Mouse (Mus musculus) ES-E14 (cell line): ENCODE results near the gene Adam10.

Source experiments
- CHD2 ChIP-seq: IDR thresholded peaks from 2 replicates; pipeline ENCODE4 v1.6.1; 2014; ENCODE audit warnings: mild to moderate bottlenecking, low read depth, low read length, inconsistent platforms
- HCFC1 ChIP-seq: IDR thresholded peaks from 2 replicates; pipeline ENCODE4 v1.6.1; 2012; ENCODE audit warnings: low read length, inconsistent platforms, borderline replicate concordance; ENCODE audit not compliant: insufficient read depth
- ZNF384 ChIP-seq: IDR thresholded peaks from 2 replicates; pipeline ENCODE4 v1.6.1; 2012; ENCODE audit warnings: low read depth, low read length, inconsistent platforms

DNA sequence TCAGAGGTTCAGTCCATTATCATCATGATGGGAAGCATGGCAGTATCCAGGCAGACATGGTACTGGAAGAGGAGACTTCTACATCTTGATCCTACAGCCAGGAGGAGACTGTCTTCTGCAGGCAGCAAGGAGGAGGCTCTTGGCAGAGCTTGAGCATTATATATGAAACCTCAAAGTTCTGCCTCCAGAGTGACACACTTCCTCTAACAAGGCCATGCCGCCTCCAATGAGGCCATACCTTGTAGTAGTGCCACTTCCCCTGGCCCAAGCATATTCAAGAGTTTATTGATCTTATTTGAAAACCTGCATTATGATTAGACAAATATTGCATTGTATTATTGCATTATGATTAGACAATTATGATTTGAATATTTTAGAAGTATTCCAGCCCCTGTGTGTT, 27.6 kb downstream of the Adam10 start:
- TF ChIP-seq HCFC1 (no peak), CHD2 (no peak), ZNF384 (no peak)
